Mouse (Mus musculus): ENCODE data around the gene Slc17a2. TPM values are rescaled to one million over a fixed set of nuclear protein-coding genes. Genes with fewer than 3 reads are reported as not detected.
"Not testable (repeated sequence)": the region's sequence is repeated elsewhere in the genome, so short reads cannot be mapped to it uniquely, and the experiment has no call there.

The Slc17a2 gene
- polyA plus RNA-seq, 1 experiment from 2014 or later: 0.26 TPM

DNA sequence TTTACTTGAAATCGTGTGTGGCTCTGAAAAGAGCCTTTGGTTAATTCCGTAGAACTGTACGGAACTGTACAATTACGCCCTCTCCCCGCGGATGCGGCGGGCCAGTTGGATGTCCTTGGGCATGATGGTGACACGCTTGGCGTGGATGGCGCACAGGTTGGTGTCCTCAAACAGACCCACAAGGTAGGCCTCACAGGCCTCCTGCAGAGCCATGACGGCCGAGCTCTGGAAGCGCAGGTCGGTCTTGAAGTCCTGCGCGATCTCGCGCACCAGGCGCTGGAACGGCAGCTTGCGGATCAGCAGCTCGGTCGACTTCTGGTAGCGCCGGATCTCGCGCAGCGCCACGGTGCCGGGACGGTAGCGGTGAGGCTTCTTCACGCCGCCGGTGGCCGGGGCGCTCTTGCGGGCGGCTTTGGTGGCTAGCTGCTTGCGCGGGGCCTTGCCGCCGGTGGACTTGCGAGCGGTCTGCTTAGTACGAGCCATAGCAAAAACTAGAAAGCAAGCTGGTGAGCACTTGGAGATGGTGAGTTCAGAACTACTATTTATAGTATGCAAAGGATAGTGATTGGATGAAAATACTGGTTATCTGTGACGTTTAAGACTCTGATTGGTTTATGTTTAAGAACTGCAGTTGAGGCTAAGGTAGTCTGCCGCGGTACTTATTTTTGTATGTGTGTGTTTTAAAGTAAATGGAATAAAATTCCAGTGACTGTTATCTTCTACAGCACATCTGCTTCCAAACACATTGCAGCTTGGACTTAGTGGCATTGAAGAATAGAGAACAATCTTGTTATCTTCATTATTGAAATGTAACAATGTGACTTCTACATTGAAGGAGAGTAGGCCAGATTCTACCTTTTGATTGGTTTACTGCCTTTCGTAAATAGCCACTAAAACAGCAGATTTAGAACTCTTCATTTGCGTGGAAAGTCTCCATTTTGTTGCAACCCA is 44.6 kb upstream of the Slc17a2 start, which contains the start of gene Hist1h3a:
Gene Hist1h3a (minus strand): TSS at position 516 of the 951 bp plus-strand sequence.
- not testable (repeated sequence) for H3K9me3 ChIP-seq (ENCODE audit: control insufficient read depth, low read length)
- under 1% methylated on average over 29 of the region's 52 CpGs for WGBS

DNA sequence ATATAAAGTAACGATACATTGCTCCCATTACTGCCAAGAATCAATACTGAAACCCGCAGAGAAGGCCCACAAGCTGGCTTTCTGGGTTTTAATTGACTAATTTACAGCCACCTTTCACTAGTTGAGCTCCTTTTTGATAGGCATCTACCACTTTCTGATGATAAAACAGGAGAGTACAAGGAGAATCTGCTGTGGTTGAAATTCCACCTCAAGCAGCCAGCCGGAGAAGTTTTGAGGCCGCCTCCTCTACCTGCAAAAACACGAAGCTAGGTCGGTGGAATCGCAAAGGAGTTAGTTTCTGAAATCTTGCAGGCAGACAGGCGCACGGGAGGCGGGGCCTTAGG is 43.6 kb upstream of the Slc17a2 start:
- WGBS: 2% methylated on average over 10 of the region's 10 CpGs
- peak overlapping the region; percentile 99 for H3K27ac ChIP-seq (ENCODE audit: low read depth, low read length)
- no peaks in the 10 kb centered on the region for H3K27me3 ChIP-seq (replicated peaks; ENCODE audit: control insufficient read depth, insufficient read depth, low read length)
- ATAC-seq (replicated peaks; ENCODE audit: low FRiP score) (no peak), DNase-seq (ENCODE audit: low spot score) (no peak)
- H3K4me2 ChIP-seq: peak overlapping the region; percentile 84
- peak overlapping the region; percentile 83 for H3K9ac ChIP-seq (ENCODE audit: low read depth, low read length)
- H3K4me3 ChIP-seq (ENCODE audit: low read depth, low read length): peak overlapping the region; percentile 56
- H3K9me3 ChIP-seq (ENCODE audit: control insufficient read depth, low read length): no peaks in the 10 kb centered on the region
- H3K36me3 ChIP-seq (ENCODE audit: control insufficient read depth, insufficient read depth, low read length): no peaks in the 10 kb centered on the region
- H3K4me1 ChIP-seq (replicated peaks; ENCODE audit: control insufficient read depth, insufficient read depth, low read length): peaks cover 34% of the 10 kb centered on the region

More for the DNA sequence above, 44.6 kb upstream of the Slc17a2 start, which contains the start of gene Hist1h3a:
- peak within 1 kb of the TSS; percentile 99 for H3K27ac ChIP-seq (ENCODE audit: low read depth, low read length)
- H3K27me3 ChIP-seq (replicated peaks; ENCODE audit: control insufficient read depth, insufficient read depth, low read length); H3K36me3 ChIP-seq (ENCODE audit: control insufficient read depth, insufficient read depth, low read length): not testable (repeated sequence)
- DNase-seq (ENCODE audit: low spot score): peak; percentile 66
- peak within 1 kb of the TSS; percentile 84 for H3K4me2 ChIP-seq
- H3K4me1 ChIP-seq (replicated peaks; ENCODE audit: control insufficient read depth, insufficient read depth, low read length): peaks cover 40% of the 10 kb centered on the region
- peak; percentile 67 for ATAC-seq (replicated peaks; ENCODE audit: low FRiP score)
- H3K4me3 ChIP-seq (ENCODE audit: low read depth, low read length): peak within 1 kb of the TSS; percentile 56
- H3K9ac ChIP-seq (ENCODE audit: low read depth, low read length): peak within 1 kb of the TSS; percentile 83

DNA sequence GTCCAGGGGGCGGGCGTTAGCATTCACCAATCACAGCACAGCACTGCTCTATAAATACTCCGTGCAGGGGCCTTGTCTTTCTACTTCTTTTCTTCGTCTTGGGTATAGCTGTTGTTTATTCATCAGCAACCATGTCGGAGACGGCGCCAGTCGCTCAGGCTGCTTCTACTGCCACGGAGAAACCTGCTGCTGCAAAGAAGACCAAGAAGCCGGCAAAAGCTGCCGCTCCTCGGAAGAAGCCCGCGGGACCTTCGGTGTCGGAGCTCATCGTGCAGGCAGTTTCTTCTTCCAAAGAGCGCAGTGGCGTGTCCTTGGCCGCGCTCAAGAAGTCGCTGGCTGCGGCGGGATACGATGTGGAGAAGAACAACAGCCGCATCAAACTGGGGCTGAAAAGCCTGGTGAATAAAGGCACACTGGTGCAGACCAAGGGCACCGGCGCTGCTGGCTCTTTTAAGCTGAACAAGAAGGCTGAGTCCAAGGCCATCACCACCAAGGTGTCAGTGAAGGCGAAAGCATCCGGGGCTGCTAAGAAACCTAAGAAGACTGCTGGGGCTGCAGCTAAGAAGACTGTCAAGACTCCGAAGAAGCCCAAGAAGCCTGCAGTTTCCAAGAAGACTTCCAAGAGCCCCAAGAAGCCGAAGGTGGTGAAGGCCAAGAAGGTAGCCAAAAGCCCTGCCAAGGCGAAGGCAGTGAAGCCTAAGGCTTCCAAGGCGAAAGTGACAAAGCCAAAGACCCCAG is 43.0 kb upstream of the Slc17a2 start, which contains the start of gene Hist1h1a:
Gene Hist1h1a (plus strand): TSS at position 81 of the 738 bp plus-strand sequence.
- peaks cover 34% of the 10 kb centered on the region for H3K4me1 ChIP-seq (replicated peaks; ENCODE audit: control insufficient read depth, insufficient read depth, low read length)
- WGBS: 4% methylated on average over 34 of the region's 34 CpGs
- ATAC-seq (replicated peaks; ENCODE audit: low FRiP score): peak; percentile 50

GRCm38 (mm10) chr13:23764324-23765171 is 42.2 kb upstream of the Slc17a2 start:
- no peaks in the 10 kb centered on the region for H3K27me3 ChIP-seq (replicated peaks; ENCODE audit: control insufficient read depth, insufficient read depth, low read length)
- H3K4me2 ChIP-seq: peak overlapping the region; percentile 84
- peak overlapping the region; percentile 56 for H3K4me3 ChIP-seq (ENCODE audit: low read depth, low read length)
- WGBS: 26% methylated on average over 12 of the region's 12 CpGs
- peaks cover 32% of the 10 kb centered on the region for H3K4me1 ChIP-seq (replicated peaks; ENCODE audit: control insufficient read depth, insufficient read depth, low read length)
- ATAC-seq (replicated peaks; ENCODE audit: low FRiP score) (peak; percentile 22; the same call in 1 of the 2 replicates), DNase-seq (ENCODE audit: low spot score) (peak; percentile 67)
- no peaks in the 10 kb centered on the region for H3K36me3 ChIP-seq (ENCODE audit: control insufficient read depth, insufficient read depth, low read length)
- H3K9me3 ChIP-seq (ENCODE audit: control insufficient read depth, low read length): no peaks in the 10 kb centered on the region
- peak overlapping the region; percentile 99 for H3K27ac ChIP-seq (ENCODE audit: low read depth, low read length)
- peak overlapping the region; percentile 83 for H3K9ac ChIP-seq (ENCODE audit: low read depth, low read length)

More for the DNA sequence above, 43.0 kb upstream of the Slc17a2 start, which contains the start of gene Hist1h1a:
- Histone ChIP-seq H3K27ac (ENCODE audit: low read depth, low read length) (peak within 1 kb of the TSS; percentile 99), H3K9me3 (ENCODE audit: control insufficient read depth, low read length) (no peaks in the 10 kb centered on the region), H3K4me2 (peak within 1 kb of the TSS; percentile 84), H3K4me3 (ENCODE audit: low read depth, low read length) (peak within 1 kb of the TSS; percentile 56), H3K9ac (ENCODE audit: low read depth, low read length) (peak within 1 kb of the TSS; percentile 83), H3K27me3 (replicated peaks; ENCODE audit: control insufficient read depth, insufficient read depth, low read length) (no peaks in the 10 kb centered on the region), H3K36me3 (ENCODE audit: control insufficient read depth, insufficient read depth, low read length) (no peaks in the 10 kb centered on the region)
- peak; percentile 92 for DNase-seq (ENCODE audit: low spot score)

DNA sequence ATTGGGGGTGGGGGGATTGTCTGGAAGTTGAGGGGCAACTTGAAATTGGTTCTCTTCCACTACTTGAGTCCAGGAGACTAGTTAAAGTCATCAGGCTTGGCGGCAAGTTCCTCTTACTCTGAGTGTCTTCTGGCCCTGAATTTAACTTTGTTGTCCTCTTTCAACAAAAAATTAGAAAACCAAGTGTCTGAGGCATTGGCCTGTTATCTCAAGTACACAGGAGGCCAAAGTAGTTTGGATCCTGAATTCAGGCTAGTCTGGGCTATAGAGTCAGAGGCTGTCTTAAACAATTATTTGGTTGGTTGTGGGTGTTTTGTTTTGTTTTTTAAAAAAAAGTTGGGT is 41.6 kb upstream of the Slc17a2 start:
- peak overlapping the region; percentile 83 for H3K9ac ChIP-seq (ENCODE audit: low read depth, low read length)
- H3K4me3 ChIP-seq (ENCODE audit: low read depth, low read length): peak overlapping the region; percentile 56
- H3K27me3 ChIP-seq (replicated peaks; ENCODE audit: control insufficient read depth, insufficient read depth, low read length): no peaks in the 10 kb centered on the region
- ATAC-seq (replicated peaks; ENCODE audit: low FRiP score) (no peak), DNase-seq (ENCODE audit: low spot score) (no peak)
- peaks cover 26% of the 10 kb centered on the region for H3K4me1 ChIP-seq (replicated peaks; ENCODE audit: control insufficient read depth, insufficient read depth, low read length)
- H3K36me3 ChIP-seq (ENCODE audit: control insufficient read depth, insufficient read depth, low read length): no peaks in the 10 kb centered on the region
- peak overlapping the region; percentile 84 for H3K4me2 ChIP-seq
- H3K27ac ChIP-seq (ENCODE audit: low read depth, low read length): peak overlapping the region; percentile 99
- WGBS: 43% methylated on average over 1 of the region's 1 CpGs
- no peaks in the 10 kb centered on the region for H3K9me3 ChIP-seq (ENCODE audit: control insufficient read depth, low read length)

DNA sequence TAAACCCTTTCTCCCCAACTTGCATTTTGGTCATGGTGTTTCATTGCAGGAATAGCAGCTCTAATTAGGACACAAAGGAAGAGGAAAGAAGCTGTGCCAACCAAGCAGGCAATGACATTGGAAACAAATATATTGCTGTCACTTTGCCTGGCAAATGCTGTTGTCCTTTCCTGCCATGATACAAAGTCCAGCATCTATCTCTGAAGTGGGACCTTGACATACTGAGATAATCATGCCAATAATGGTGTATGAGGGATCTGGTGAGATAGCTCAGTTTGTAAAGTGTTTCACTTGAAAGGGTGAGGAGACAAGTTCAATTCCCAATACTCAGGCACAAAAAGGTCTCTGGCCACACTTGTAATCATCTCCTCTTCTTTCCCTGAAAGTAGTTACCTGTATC is 40.0 kb upstream of the Slc17a2 start:
- Histone ChIP-seq H3K4me1 (replicated peaks; ENCODE audit: control insufficient read depth, insufficient read depth, low read length) (peaks cover 23% of the 10 kb centered on the region), H3K4me3 (ENCODE audit: low read depth, low read length) (no peak overlapping the region), H3K9ac (ENCODE audit: low read depth, low read length) (no peak overlapping the region), H3K36me3 (ENCODE audit: control insufficient read depth, insufficient read depth, low read length) (no peaks in the 10 kb centered on the region), H3K27ac (ENCODE audit: low read depth, low read length) (no peak overlapping the region), H3K27me3 (replicated peaks; ENCODE audit: control insufficient read depth, insufficient read depth, low read length) (no peaks in the 10 kb centered on the region), H3K4me2 (no peak overlapping the region), H3K9me3 (ENCODE audit: control insufficient read depth, low read length) (no peaks in the 10 kb centered on the region)
- DNase-seq (ENCODE audit: low spot score) (no peak), ATAC-seq (replicated peaks; ENCODE audit: low FRiP score) (no peak)

DNA sequence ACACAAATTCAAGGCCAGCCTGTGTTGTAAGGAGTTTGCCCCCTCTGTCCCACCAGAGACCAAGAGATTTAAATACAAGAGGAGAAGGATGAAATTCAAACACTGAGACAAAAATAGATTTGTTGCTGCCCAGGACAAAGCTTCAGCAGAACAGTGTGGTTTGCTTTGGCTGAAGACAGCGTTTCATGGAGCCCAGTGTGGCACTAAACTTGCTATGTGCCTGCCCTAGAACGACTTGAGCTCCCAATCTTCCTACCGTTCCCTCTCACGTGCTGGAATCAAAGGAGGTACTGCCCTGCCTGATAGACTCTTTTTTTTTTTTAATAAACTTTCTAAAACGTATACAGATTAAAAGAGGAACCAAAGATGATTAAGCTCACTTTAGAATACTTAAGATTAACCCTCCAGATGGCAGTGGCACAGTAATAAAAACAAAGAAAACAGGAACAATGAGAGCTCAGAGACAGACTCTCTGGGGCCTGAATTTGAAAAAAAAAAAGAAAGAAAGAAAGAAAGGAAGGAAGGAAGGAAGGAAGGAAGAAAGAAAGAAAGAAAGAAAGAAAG is 37.9 kb upstream of the Slc17a2 start:
- Histone ChIP-seq H3K4me2 (no peak overlapping the region), H3K4me1 (replicated peaks; ENCODE audit: control insufficient read depth, insufficient read depth, low read length) (peaks cover 17% of the 10 kb centered on the region), H3K4me3 (ENCODE audit: low read depth, low read length) (no peak overlapping the region), H3K9ac (ENCODE audit: low read depth, low read length) (no peak overlapping the region), H3K36me3 (ENCODE audit: control insufficient read depth, insufficient read depth, low read length) (no peaks in the 10 kb centered on the region), H3K27ac (ENCODE audit: low read depth, low read length) (0 out of 2 replicates have a peak overlapping the region, but pooled peaks have one; percentile 10), H3K9me3 (ENCODE audit: control insufficient read depth, low read length) (no peaks in the 10 kb centered on the region), H3K27me3 (replicated peaks; ENCODE audit: control insufficient read depth, insufficient read depth, low read length) (no peaks in the 10 kb centered on the region)
- 51% methylated on average over 5 of the region's 5 CpGs for WGBS
- ATAC-seq (replicated peaks; ENCODE audit: low FRiP score): no peak
- no peak for DNase-seq (ENCODE audit: low spot score)

- H3K9ac ChIP-seq (ENCODE audit: low read depth, low read length); H3K36me3 ChIP-seq (ENCODE audit: control insufficient read depth, insufficient read depth, low read length); H3K9me3 ChIP-seq (ENCODE audit: control insufficient read depth, low read length); H3K27me3 ChIP-seq (replicated peaks; ENCODE audit: control insufficient read depth, insufficient read depth, low read length); H3K4me3 ChIP-seq (ENCODE audit: low read depth, low read length); H3K4me2 ChIP-seq; DNase-seq (ENCODE audit: low spot score); ATAC-seq (replicated peaks; ENCODE audit: low FRiP score): not testable (repeated sequence)
- WGBS: 74% methylated on average over 2 of the region's 2 CpGs
- H3K27ac ChIP-seq (ENCODE audit: low read depth, low read length): 0 out of 2 replicates have a peak within 1 kb of the TSS, but pooled peaks have one; percentile 10
- H3K4me1 ChIP-seq (replicated peaks; ENCODE audit: control insufficient read depth, insufficient read depth, low read length): peaks cover 10% of the 10 kb centered on the region
Observed at GRCm38 (mm10) chr13:23769613-23770012, 37.2 kb upstream of the Slc17a2 start, which contains the start of gene Trim38. TSS of gene Trim38 (plus strand) at chr13:23769913.
